Mouse (Mus musculus): Measurements from ENCODE around the gene Mrpl35. TPM values are rescaled to one million over a fixed set of nuclear protein-coding genes. Genes with fewer than 3 reads are reported as not detected.

Gene Mrpl35
- total RNA-seq, 2 experiments from 2014 or later = 27.8 to 29.6 TPM

DNA sequence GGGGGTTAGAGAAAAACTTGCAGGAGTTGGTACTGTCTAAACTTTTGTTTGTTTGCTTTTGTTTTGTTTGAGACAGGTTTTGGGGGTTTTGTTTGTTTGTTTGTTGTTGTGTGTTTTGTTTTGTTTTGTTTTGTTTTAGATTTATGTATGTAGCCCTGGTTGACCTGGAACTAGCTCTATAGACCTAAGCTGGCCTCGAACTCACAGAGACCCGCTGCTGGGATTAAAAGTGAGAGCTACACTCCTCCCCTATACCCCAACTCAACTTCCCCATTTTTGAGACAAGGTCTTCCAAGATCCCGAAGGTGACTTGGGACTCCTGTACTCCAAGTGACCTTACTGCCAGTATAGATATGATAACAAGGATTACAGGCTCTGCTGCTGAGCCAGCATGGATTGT is 2.8 kb downstream of the Mrpl35 start:
- H3K27ac ChIP-seq = peak overlapping the region; percentile 77; the same call in 1 of the 2 replicates

DNA sequence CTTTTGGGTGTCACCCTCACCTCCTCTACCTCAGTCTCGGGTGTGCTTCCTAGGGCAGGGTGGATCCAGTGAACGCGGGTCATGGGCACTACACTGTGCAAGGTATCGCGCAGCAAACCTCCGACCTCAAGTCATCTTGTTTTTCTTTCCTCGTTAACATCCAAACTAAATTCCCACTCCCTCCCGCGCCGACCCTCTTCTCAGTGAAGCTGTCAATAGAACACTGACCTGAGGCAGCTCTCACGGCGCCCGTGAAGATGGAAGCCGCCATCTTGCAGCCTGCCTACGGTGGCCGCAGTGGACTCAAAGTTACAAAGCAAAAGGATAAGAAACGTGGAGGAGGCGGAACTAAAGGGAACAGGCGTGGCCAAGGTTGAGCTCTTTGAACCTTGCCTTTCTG is 3.3 kb downstream of the Mrpl35 start:
- DNase-seq (ENCODE audit: extremely low spot score in 1 of 2, low spot score in 2 of 2) = peak; percentile 87 to 91
- intact Hi-C loops (cut with DNase I) = loop anchor here (5.0 to 10.0 kb wide), 2 partner anchors 281 to 549 kb away; partner anchors contain the start of genes Chmp3 and Krcc1
- no peak for TF ChIP-seq CTCF (IDR thresholded peaks at IDR 0.05)
- peak overlapping the region; percentile 84 for H3K4me3 ChIP-seq
- H3K27ac ChIP-seq = peak overlapping the region; percentile 77

More for the DNA sequence above, 2.8 kb downstream of the Mrpl35 start:
- DNase-seq (ENCODE audit: extremely low spot score in 1 of 2, low spot score in 2 of 2) = no peak
- peak overlapping the region; percentile 84 for H3K4me3 ChIP-seq
- TF ChIP-seq CTCF (IDR thresholded peaks at IDR 0.05) = no peak
- intact Hi-C loops (cut with DNase I) = loop anchor here (5.0 to 10.0 kb wide), 2 partner anchors 282 to 549 kb away; partner anchors contain the start of genes Chmp3 and Krcc1

DNA sequence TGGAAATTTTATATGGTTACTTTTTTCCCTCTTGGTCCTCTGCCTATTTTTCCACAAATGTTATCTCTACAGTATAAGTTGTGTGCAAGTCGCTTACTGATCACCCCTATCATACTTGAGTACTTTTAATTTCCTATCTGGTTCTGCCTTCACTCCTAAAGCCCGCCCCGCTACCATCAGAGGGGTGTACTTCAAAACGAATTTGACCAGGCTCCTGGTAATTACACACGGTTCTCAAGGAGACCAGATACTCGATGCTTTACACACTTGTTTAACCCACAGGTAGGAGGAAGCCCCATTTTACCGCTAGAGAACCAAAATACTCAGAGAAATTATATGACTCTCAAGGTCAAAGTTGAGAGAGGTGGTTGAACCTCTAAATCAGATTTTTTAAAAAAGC is 3.7 kb downstream of the Mrpl35 start:
- intact Hi-C loops (cut with DNase I) = loop anchor here (5.0 to 10.0 kb wide), 2 partner anchors 281 to 548 kb away; partner anchors contain the start of genes Chmp3 and Krcc1
- TF ChIP-seq CTCF (IDR thresholded peaks at IDR 0.05) = no peak
- peak overlapping the region; percentile 84 for H3K4me3 ChIP-seq
- peak overlapping the region; percentile 77 for H3K27ac ChIP-seq
- DNase-seq (ENCODE audit: extremely low spot score in 1 of 2, low spot score in 2 of 2) = no peak

GRCm38 (mm10) chr6:71819764-71820292 is 6.9 kb downstream of the Mrpl35 start:
- intact Hi-C loops (cut with DNase I) = loop anchor here (5.0 to 10.0 kb wide), 2 partner anchors 278 to 545 kb away; partner anchors contain the start of genes Chmp3 and Krcc1
- no peak overlapping the region for H3K4me3 ChIP-seq
- no peak for DNase-seq (ENCODE audit: extremely low spot score in 1 of 2, low spot score in 2 of 2)
- TF ChIP-seq CTCF (IDR thresholded peaks at IDR 0.05) = no peak
- no peak overlapping the region for H3K27ac ChIP-seq

GRCm38 (mm10) chr6:71812820-71813219 is 13.9 kb downstream of the Mrpl35 start:
- no peak for TF ChIP-seq CTCF (IDR thresholded peaks at IDR 0.05)
- no peak for DNase-seq (ENCODE audit: extremely low spot score in 1 of 2, low spot score in 2 of 2)
- Histone ChIP-seq H3K27ac (no peak overlapping the region), H3K4me3 (no peak overlapping the region)
- intact Hi-C loops (cut with DNase I) = no loop called here

GRCm38 (mm10) chr6:71809890-71810289 is 16.9 kb downstream of the Mrpl35 start:
- H3K27ac ChIP-seq = no peak overlapping the region
- TF ChIP-seq CTCF (IDR thresholded peaks at IDR 0.05) = no peak
- DNase-seq (ENCODE audit: extremely low spot score in 1 of 2, low spot score in 2 of 2) = no peak
- no peak overlapping the region for H3K4me3 ChIP-seq
- intact Hi-C loops (cut with DNase I) = no loop called here

- DNase-seq (ENCODE audit: extremely low spot score in 1 of 2, low spot score in 2 of 2) = no peak
- intact Hi-C loops (cut with DNase I) = no loop called here
- no peak for TF ChIP-seq CTCF (IDR thresholded peaks at IDR 0.05)
- Histone ChIP-seq H3K4me3 (no peak overlapping the region), H3K27ac (no peak overlapping the region)
These were observed 20.1 kb downstream of the Mrpl35 start for GRCm38 (mm10) chr6:71806713-71807112.

DNA sequence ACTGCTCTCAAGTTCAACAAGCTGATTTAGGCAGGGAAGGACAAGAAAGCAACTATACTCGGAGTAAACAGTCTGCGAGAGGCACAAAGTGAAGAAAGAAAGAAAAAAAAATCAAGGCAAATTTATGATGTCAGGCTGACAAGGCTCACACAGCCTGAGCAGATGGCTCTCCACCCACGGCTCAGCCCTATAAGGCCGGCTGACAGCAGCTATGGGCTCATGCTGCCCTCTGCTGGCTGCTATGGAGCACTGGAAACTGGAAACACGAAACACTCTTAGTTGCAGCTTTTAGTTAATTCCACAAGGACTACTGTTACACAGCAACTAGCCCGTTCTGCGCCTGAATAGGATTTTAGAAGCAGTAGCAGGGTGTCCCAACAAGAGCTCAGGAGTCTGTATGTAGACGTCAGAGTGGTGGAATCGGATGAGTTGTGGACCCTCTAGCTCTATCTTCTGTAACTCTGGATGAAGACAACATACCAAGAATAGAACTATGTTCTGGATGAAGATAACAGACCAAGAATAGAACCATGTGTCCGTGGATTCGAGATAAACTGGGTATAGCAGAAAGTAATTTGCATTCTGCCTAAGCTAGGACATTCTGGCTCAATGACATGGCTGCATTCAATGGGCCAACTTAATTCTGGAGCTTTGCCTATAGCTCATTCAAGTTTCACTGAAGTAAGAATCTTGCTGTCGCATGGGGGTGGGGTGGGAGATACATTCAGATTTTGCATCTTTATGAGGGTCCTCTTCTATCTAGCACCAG is 22.5 kb downstream of the Mrpl35 start:
- intact Hi-C loops (cut with DNase I) = loop anchor here (1.0 to 5.0 kb wide), 8 partner anchors 57 to 652 kb away; partner anchors contain the start of genes Kdm3a, Reep1, Rmnd5a and Rnf103
- Histone ChIP-seq H3K4me3 (no peak overlapping the region), H3K27ac (peak overlapping the region; percentile 84)
- peak; percentile 72 to 74 for DNase-seq (ENCODE audit: extremely low spot score in 1 of 2, low spot score in 2 of 2)
- TF ChIP-seq CTCF (IDR thresholded peaks at IDR 0.05) = peak; percentile 96

DNA sequence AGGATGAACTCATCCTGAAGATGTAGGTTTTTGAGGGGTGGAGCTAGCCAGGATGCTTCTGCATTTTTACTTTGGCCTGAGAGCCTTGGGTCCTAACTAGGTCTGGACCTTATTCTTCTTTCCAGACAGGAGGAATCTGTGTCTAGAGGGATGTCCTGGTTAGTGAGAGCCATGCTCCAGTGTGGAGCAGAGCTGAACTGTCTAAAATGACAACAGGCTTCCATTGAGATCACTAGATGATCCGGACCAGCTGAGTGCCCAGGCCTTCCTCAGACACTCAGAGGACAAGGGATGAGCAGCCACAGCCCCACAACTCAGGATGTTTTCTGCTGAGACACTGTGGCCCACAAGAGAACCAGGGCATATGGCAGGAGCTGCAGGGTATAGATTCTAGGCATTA is 23.2 kb downstream of the Mrpl35 start:
- peak overlapping the region; percentile 84 for H3K27ac ChIP-seq
- no peak for DNase-seq (ENCODE audit: extremely low spot score in 1 of 2, low spot score in 2 of 2)
- TF ChIP-seq CTCF (IDR thresholded peaks at IDR 0.05) = no peak
- intact Hi-C loops (cut with DNase I) = loop anchor here (1.0 to 5.0 kb wide), 8 partner anchors 56 to 651 kb away; partner anchors contain the start of genes Kdm3a, Reep1, Rmnd5a and Rnf103
- no peak overlapping the region for H3K4me3 ChIP-seq

- no peak overlapping the region for H3K4me3 ChIP-seq
- peak; percentile 59 to 66 for DNase-seq (ENCODE audit: extremely low spot score in 1 of 2, low spot score in 2 of 2)
- peak overlapping the region; percentile 68 for H3K27ac ChIP-seq
- TF ChIP-seq CTCF (IDR thresholded peaks at IDR 0.05) = no peak
- intact Hi-C loops (cut with DNase I) = loop anchor here (1.0 to 5.0 kb wide), 6 partner anchors 29 to 649 kb away; partner anchors contain the start of genes Rmnd5a and Rnf103
These were observed 25.1 kb downstream of the Mrpl35 start for GRCm38 (mm10) chr6:71801714-71802094.

GRCm38 (mm10) chr6:71801011-71801713 is 25.6 kb downstream of the Mrpl35 start:
- H3K4me3 ChIP-seq = no peak overlapping the region
- DNase-seq (ENCODE audit: extremely low spot score in 1 of 2, low spot score in 2 of 2) = no peak
- peak overlapping the region; percentile 78 for H3K27ac ChIP-seq
- intact Hi-C loops (cut with DNase I) = loop anchor here (1.0 to 5.0 kb wide), 6 partner anchors 29 to 649 kb away; partner anchors contain the start of genes Rmnd5a and Rnf103
- no peak for TF ChIP-seq CTCF (IDR thresholded peaks at IDR 0.05)

All from left cerebral cortex, adult 2 months (tissue).